Mouse (Mus musculus): ENCODE data around the gene Hoxd13. TPM values are rescaled to one million over a fixed set of nuclear protein-coding genes. Genes with fewer than 3 reads are reported as not detected.
A peak's percentile ranks its signal among the peaks of the same experiment; 100 is the strongest.

The Hoxd13 gene
- polyA plus RNA-seq, 1 experiment from 2014 or later, result 0.05 TPM

GRCm38 (mm10) chr2:74668370-74669229 is 490 bp downstream of the Hoxd13 start:
- Histone ChIP-seq H3K27ac (replicated peaks) (no peak overlapping the region), H3K9me3 (replicated peaks) (no peaks in the 10 kb centered on the region), H3K27me3 (ENCODE audit: low read depth, poor library complexity, severe bottlenecking) (peaks cover 100% of the 10 kb centered on the region), H3K4me3 (peak overlapping the region; percentile 51), H3K4me1 (peaks cover 19% of the 10 kb centered on the region), H3K36me3 (no peaks in the 10 kb centered on the region)
- peak; percentile 74 for DNase-seq (ENCODE audit: low spot score)
- WGBS, result under 1% methylated on average over 73 of the region's 74 CpGs

GRCm38 (mm10) chr2:74669230-74669578 is 1.1 kb downstream of the Hoxd13 start:
- peaks cover 100% of the 10 kb centered on the region for H3K27me3 ChIP-seq (ENCODE audit: low read depth, poor library complexity, severe bottlenecking)

GRCm38 (mm10) chr2:74669650-74670235 is 1.6 kb downstream of the Hoxd13 start:
- Histone ChIP-seq H3K27ac (replicated peaks) (no peak overlapping the region), H3K27me3 (ENCODE audit: low read depth, poor library complexity, severe bottlenecking) (peaks cover 100% of the 10 kb centered on the region), H3K4me3 (no peak overlapping the region), H3K9me3 (replicated peaks) (no peaks in the 10 kb centered on the region), H3K36me3 (no peaks in the 10 kb centered on the region), H3K4me1 (peaks cover 23% of the 10 kb centered on the region)
- peak; percentile 45 for DNase-seq (ENCODE audit: low spot score)
- WGBS, result 3% methylated on average over 14 of the region's 14 CpGs

More at GRCm38 (mm10) chr2:74669230-74669578, 1.1 kb downstream of the Hoxd13 start:
- no peaks in the 10 kb centered on the region for H3K9me3 ChIP-seq (replicated peaks)
- H3K4me1 ChIP-seq, result peaks cover 23% of the 10 kb centered on the region
- 0% methylated on average over 3 of the region's 3 CpGs for WGBS
- H3K4me3 ChIP-seq, result no peak overlapping the region
- no peak for DNase-seq (ENCODE audit: low spot score)
- H3K36me3 ChIP-seq, result no peaks in the 10 kb centered on the region
- H3K27ac ChIP-seq (replicated peaks), result no peak overlapping the region

- peaks cover 100% of the 10 kb centered on the region for H3K27me3 ChIP-seq (ENCODE audit: low read depth, poor library complexity, severe bottlenecking)
- 2% methylated on average over 3 of the region's 3 CpGs for WGBS
- no peak overlapping the region for H3K4me3 ChIP-seq
- peaks cover 23% of the 10 kb centered on the region for H3K4me1 ChIP-seq
- H3K27ac ChIP-seq (replicated peaks), result no peak overlapping the region
- H3K9me3 ChIP-seq (replicated peaks), result no peaks in the 10 kb centered on the region
- H3K36me3 ChIP-seq, result no peaks in the 10 kb centered on the region
- DNase-seq (ENCODE audit: low spot score), result no peak
These were observed 2.6 kb downstream of the Hoxd13 start for GRCm38 (mm10) chr2:74670632-74671188.

- no peak overlapping the region for H3K4me3 ChIP-seq
- peak; percentile 34 for DNase-seq (ENCODE audit: low spot score)
- H3K9me3 ChIP-seq (replicated peaks), result no peaks in the 10 kb centered on the region
- no peaks in the 10 kb centered on the region for H3K36me3 ChIP-seq
- no peak overlapping the region for H3K27ac ChIP-seq (replicated peaks)
- peaks cover 23% of the 10 kb centered on the region for H3K4me1 ChIP-seq
- H3K27me3 ChIP-seq (ENCODE audit: low read depth, poor library complexity, severe bottlenecking), result peaks cover 100% of the 10 kb centered on the region
- WGBS, result 2% methylated on average over 5 of the region's 5 CpGs
These were observed 3.7 kb downstream of the Hoxd13 start for GRCm38 (mm10) chr2:74671847-74672246.

GRCm38 (mm10) chr2:74672481-74673362 is 4.6 kb downstream of the Hoxd13 start:
- under 1% methylated on average over 40 of the region's 40 CpGs for WGBS
- peak; percentile 84 for DNase-seq (ENCODE audit: low spot score)
- H3K4me3 ChIP-seq, result peak overlapping the region; percentile 38

GRCm38 (mm10) chr2:74673835-74674425 is 5.8 kb downstream of the Hoxd13 start:
- Histone ChIP-seq H3K36me3 (no peaks in the 10 kb centered on the region), H3K4me3 (no peak overlapping the region), H3K4me1 (peaks cover 11% of the 10 kb centered on the region; the same call in 1 of the 2 replicates), H3K27ac (replicated peaks) (no peak overlapping the region), H3K27me3 (ENCODE audit: low read depth, poor library complexity, severe bottlenecking) (peaks cover 100% of the 10 kb centered on the region), H3K9me3 (replicated peaks) (no peaks in the 10 kb centered on the region)
- WGBS, result 2% methylated on average over 24 of the region's 24 CpGs
- no peak for DNase-seq (ENCODE audit: low spot score)

More at GRCm38 (mm10) chr2:74672481-74673362, 4.6 kb downstream of the Hoxd13 start:
- Histone ChIP-seq H3K9me3 (replicated peaks) (no peaks in the 10 kb centered on the region), H3K27ac (replicated peaks) (no peak overlapping the region), H3K36me3 (no peaks in the 10 kb centered on the region), H3K27me3 (ENCODE audit: low read depth, poor library complexity, severe bottlenecking) (peaks cover 100% of the 10 kb centered on the region), H3K4me1 (peaks cover 22% of the 10 kb centered on the region)

GRCm38 (mm10) chr2:74674881-74675665 is 7.0 kb downstream of the Hoxd13 start, which contains the start of gene Hoxd12:
Gene Hoxd12 (plus strand): TSS chr2:74675013.
- DNase-seq (ENCODE audit: low spot score), result peak; percentile 54

GRCm38 (mm10) chr2:74675666-74676282 is 7.7 kb downstream of the Hoxd13 start:
- Histone ChIP-seq H3K4me3 (no peak overlapping the region), H3K36me3 (no peaks in the 10 kb centered on the region), H3K27ac (replicated peaks) (no peak overlapping the region), H3K4me1 (peaks cover 11% of the 10 kb centered on the region; the same call in 1 of the 2 replicates), H3K27me3 (ENCODE audit: low read depth, poor library complexity, severe bottlenecking) (peaks cover 100% of the 10 kb centered on the region), H3K9me3 (replicated peaks) (no peaks in the 10 kb centered on the region)
- DNase-seq (ENCODE audit: low spot score), result peak; percentile 46
- 4% methylated on average over 24 of the region's 24 CpGs for WGBS

More at GRCm38 (mm10) chr2:74674881-74675665, 7.0 kb downstream of the Hoxd13 start, which contains the start of gene Hoxd12:
- Histone ChIP-seq H3K9me3 (replicated peaks) (no peaks in the 10 kb centered on the region), H3K36me3 (no peaks in the 10 kb centered on the region), H3K27ac (replicated peaks) (no peak within 1 kb of the TSS), H3K4me1 (peaks cover 11% of the 10 kb centered on the region; the same call in 1 of the 2 replicates), H3K4me3 (no peak within 1 kb of the TSS), H3K27me3 (ENCODE audit: low read depth, poor library complexity, severe bottlenecking) (peaks cover 100% of the 10 kb centered on the region)
- 2% methylated on average over 47 of the region's 47 CpGs for WGBS

GRCm38 (mm10) chr2:74676376-74677052 is 8.4 kb downstream of the Hoxd13 start:
- peak; percentile 35 for DNase-seq (ENCODE audit: low spot score)
- Histone ChIP-seq H3K4me3 (no peak overlapping the region), H3K27ac (replicated peaks) (no peak overlapping the region), H3K4me1 (peaks cover 11% of the 10 kb centered on the region; the same call in 1 of the 2 replicates), H3K27me3 (ENCODE audit: low read depth, poor library complexity, severe bottlenecking) (peaks cover 100% of the 10 kb centered on the region), H3K9me3 (replicated peaks) (no peaks in the 10 kb centered on the region), H3K36me3 (no peaks in the 10 kb centered on the region)
- 1% methylated on average over 9 of the region's 9 CpGs for WGBS
